Mouse (Mus musculus) kidney, postnatal 36 days (tissue): ENCODE measurements around the gene Patl2.
A peak's percentile ranks its signal among the peaks of the same experiment; 100 is the strongest.

Experiments used
- DNase-seq, 2 experiments: peaks; one replicate each; pipeline ENCODE4 v3.0.0; 2021 to 2022; ENCODE audit warnings: mixed read lengths in 2 of 2

The Patl2 gene

GRCm38 (mm10) chr2:122171292-122171691 is 14.7 kb downstream of the Patl2 start:
- DNase-seq, result no peak

GRCm38 (mm10) chr2:122164293-122164692 is 21.7 kb downstream of the Patl2 start:
- no peak for DNase-seq

- no peak for DNase-seq
Observed at GRCm38 (mm10) chr2:122163430-122164195, 22.4 kb downstream of the Patl2 start.

- no peak for DNase-seq
Observed at GRCm38 (mm10) chr2:122162529-122162928, 23.5 kb downstream of the Patl2 start.

- no peak for DNase-seq
Observed at GRCm38 (mm10) chr2:122161542-122161941, 24.4 kb downstream of the Patl2 start.

- DNase-seq, result peak; percentile 85 to 95
Observed at GRCm38 (mm10) chr2:122160680-122161079, 25.3 kb downstream of the Patl2 start, which contains the start of gene Trim69. Trim69 (plus strand) TSS chr2:122160700.

- no peak for DNase-seq
Observed at GRCm38 (mm10) chr2:122159667-122160066, 26.3 kb downstream of the Patl2 start.

- no peak for DNase-seq
Observed at GRCm38 (mm10) chr2:122158362-122158802, 27.6 kb downstream of the Patl2 start.

- DNase-seq, result no peak
Observed at GRCm38 (mm10) chr2:122157561-122157960, 28.4 kb downstream of the Patl2 start.

- DNase-seq, result no peak
Observed at GRCm38 (mm10) chr2:122156051-122156700, 29.8 kb downstream of the Patl2 start.

GRCm38 (mm10) chr2:122155292-122155691 is 30.7 kb downstream of the Patl2 start:
- no peak for DNase-seq

GRCm38 (mm10) chr2:122154479-122154878 is 31.5 kb downstream of the Patl2 start:
- no peak for DNase-seq

- no peak for DNase-seq
Observed at GRCm38 (mm10) chr2:122153681-122154365, 32.2 kb downstream of the Patl2 start.

- DNase-seq, result no peak
Observed at GRCm38 (mm10) chr2:122152850-122153249, 33.1 kb downstream of the Patl2 start.

- no peak for DNase-seq
Observed at GRCm38 (mm10) chr2:122151221-122151620, 34.8 kb downstream of the Patl2 start.

- DNase-seq, result no peak
Observed at GRCm38 (mm10) chr2:122149716-122150115, 36.3 kb downstream of the Patl2 start.

GRCm38 (mm10) chr2:122149316-122149715 is 36.7 kb downstream of the Patl2 start:
- DNase-seq, result no peak

- DNase-seq, result peak; percentile 89 to 90
Observed at GRCm38 (mm10) chr2:122148242-122148917, 37.6 kb downstream of the Patl2 start.

GRCm38 (mm10) chr2:122147508-122148241 is 38.3 kb downstream of the Patl2 start, which contains the start of gene B2m:
B2m (plus strand) TSS chr2:122147686.
- DNase-seq, result peak; percentile 95 to 97

- DNase-seq, result peak; percentile 12 to 36
Observed at GRCm38 (mm10) chr2:122146687-122147086, 39.3 kb downstream of the Patl2 start.

GRCm38 (mm10) chr2:122145756-122146155 is 40.2 kb downstream of the Patl2 start:
- DNase-seq, result no peak

- no peak for DNase-seq
Observed at GRCm38 (mm10) chr2:122143111-122143510, 42.9 kb downstream of the Patl2 start.
